Mouse (Mus musculus) left cerebral cortex, postnatal 10 days (tissue): ENCODE measurements around the gene Trp63. TPM values are rescaled to one million over a fixed set of nuclear protein-coding genes. Genes with fewer than 3 reads are reported as not detected.

ENCODE experiments used
- DNase-seq, 2 experiments: peaks; one replicate each; pipeline ENCODE4 v3.0.0; 2021 to 2022; ENCODE audit warnings: low spot score in 2 of 2, mixed read lengths in 1 of 2; ENCODE audit errors: extremely low spot score in 1 of 2
- intact Hi-C: fragments of 180-260 bp; cut with DNase I; formaldehyde crosslinking; loops from one replicate; pipeline ENCODE4 v1.15.1; 2025
- total RNA-seq, 2 experiments: library from RNA; stranded (reverse); gene quantifications; 2 replicates each; pipeline ENCODE4 v1.2.3; 2021

Trp63 gene
- total RNA-seq, 2 experiments from 2014 or later, result 0.41 to 0.77 TPM

- DNase-seq, result no peak
- intact Hi-C loops, result no loop called here
Observed at GRCm38 (mm10) chr16:25849593-25850464, 166.3 kb downstream of the Trp63 start.

- DNase-seq, result no peak
- intact Hi-C loops, result no loop called here
Observed at GRCm38 (mm10) chr16:25860731-25861505, 177.4 kb downstream of the Trp63 start.

- DNase-seq, result no peak
- intact Hi-C loops, result no loop called here
Observed at GRCm38 (mm10) chr16:25865096-25865869, 181.7 kb downstream of the Trp63 start.

GRCm38 (mm10) chr16:25871503-25871902, 187.9 kb downstream of the Trp63 start:
- DNase-seq, result no peak
- intact Hi-C loops, result no loop called here

- intact Hi-C loops, result no loop called here
- no peak for DNase-seq
Observed at GRCm38 (mm10) chr16:25875681-25876080, 192.1 kb downstream of the Trp63 start.

- intact Hi-C loops, result no loop called here
- no peak for DNase-seq
Observed at GRCm38 (mm10) chr16:25877416-25877965, 193.9 kb downstream of the Trp63 start.

GRCm38 (mm10) chr16:25878116-25878515, 194.6 kb downstream of the Trp63 start:
- intact Hi-C loops, result no loop called here
- no peak for DNase-seq

- intact Hi-C loops, result no loop called here
- DNase-seq, result no peak
Observed at GRCm38 (mm10) chr16:25899071-25899470, 215.5 kb downstream of the Trp63 start.

- intact Hi-C loops, result no loop called here
Observed at GRCm38 (mm10) chr16:25899657-25900056, 216.1 kb downstream of the Trp63 start.

GRCm38 (mm10) chr16:25900389-25900908, 216.9 kb downstream of the Trp63 start:
- DNase-seq, result no peak
- intact Hi-C loops, result no loop called here

More at GRCm38 (mm10) chr16:25899657-25900056, 216.1 kb downstream of the Trp63 start:
- no peak for DNase-seq

- DNase-seq, result no peak
- intact Hi-C loops, result no loop called here
Observed at GRCm38 (mm10) chr16:25912185-25912584, 228.6 kb downstream of the Trp63 start.

GRCm38 (mm10) chr16:25934181-25934580, 250.6 kb downstream of the Trp63 start:
- no peak for DNase-seq
- intact Hi-C loops, result no loop called here
